Mouse (Mus musculus): ENCODE results near the gene Sema3g.

DNA sequence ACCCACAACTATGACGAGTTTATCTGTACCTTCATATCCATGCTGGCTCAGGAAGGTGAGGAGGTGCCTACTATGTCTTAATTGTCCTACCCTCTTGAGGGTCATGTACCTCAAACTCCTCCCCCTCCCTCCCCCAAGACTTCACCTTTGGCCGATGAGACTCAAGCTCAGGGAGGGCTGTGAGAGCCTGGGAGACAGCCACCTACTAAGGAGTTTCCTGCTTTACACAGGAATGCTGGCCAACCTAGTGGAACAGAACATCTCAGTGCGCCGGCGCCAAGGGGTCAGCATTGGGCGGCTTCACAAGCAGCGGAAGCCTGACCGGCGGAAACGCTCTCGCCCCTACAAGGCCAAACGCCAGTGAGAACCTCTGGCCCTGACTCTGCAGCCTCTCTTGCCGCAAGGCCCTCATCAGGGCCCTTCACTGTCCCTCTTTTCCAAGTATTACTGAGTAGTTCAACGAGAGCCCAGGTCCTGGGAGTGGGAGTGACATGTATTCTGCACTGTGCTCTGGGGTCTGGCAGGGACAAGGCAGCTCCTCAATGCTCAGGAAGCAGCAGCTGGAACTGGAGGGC is 40.9 kb downstream of the Sema3g start:
- TF ChIP-seq CTCF (IDR thresholded peaks at IDR 0.05; ENCODE audit: borderline replicate concordance, insufficient read depth, low read depth, low read length) (no peak), POLR2A (IDR thresholded peaks at IDR 0.05; ENCODE audit: borderline replicate concordance, insufficient read depth, low read length) (no peak)

Data from cerebellum, adult 2 months (tissue).